In the genomic region with DNA sequence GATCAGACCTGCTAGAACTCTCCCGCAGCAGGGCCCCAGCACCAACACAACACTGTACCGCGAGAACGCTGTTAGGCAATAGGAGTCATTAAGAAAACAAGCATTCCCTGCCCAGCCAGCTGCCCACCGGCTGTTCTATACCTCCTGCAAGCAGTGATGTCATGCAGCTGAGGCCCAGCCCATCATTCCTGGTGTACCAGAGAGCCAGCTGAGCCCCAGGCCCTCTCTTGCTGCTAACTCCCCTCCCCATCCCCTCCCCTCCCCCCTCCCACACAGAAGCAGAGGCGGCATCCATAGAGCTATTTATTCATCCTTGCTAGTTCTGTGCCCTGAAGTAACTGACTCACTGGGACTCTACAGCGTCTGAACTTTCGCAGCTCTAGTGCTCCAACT, we compare ENCODE assay signal across 9 mouse cellular contexts. TPM values are rescaled to one million over a fixed set of nuclear protein-coding genes. Genes with fewer than 3 reads are reported as not detected.
A peak's percentile ranks its signal among the peaks of the same experiment; 100 is the strongest.
DNase-seq lines count a peak whose midpoint lies in the region; ATAC-seq and TF ChIP-seq lines count a peak whose summit lies in the region.
"Had no signal": no experiment of that assay in that cellular context is flagged by ENCODE, and none has a peak within 500 bp of the region (broad histone marks: within the 10 kb centered on the region; RNA-seq: fewer than 3 reads in every experiment).

No protein-coding gene starts in this region.

- 3% methylated on average over 8 of the region's 8 CpGs for WGBS in forebrain, embryonic 10.5 days
- 6% methylated on average over 8 of the region's 8 CpGs for WGBS in forebrain, postnatal 0 days
- WGBS in forebrain, embryonic 13.5 days = under 1% methylated on average over 8 of the region's 8 CpGs
- 3% methylated on average over 8 of the region's 8 CpGs for WGBS in midbrain, embryonic 13.5 days
- 67% methylated on average over 8 of the region's 8 CpGs for WGBS in thymus, adult 2 months

- no peak overlapping the region for H3K9ac ChIP-seq in forebrain, postnatal 0 days
- H3K9ac ChIP-seq in forebrain, embryonic 13.5 days = no peak overlapping the region
- peak overlapping the region; percentile 24 for H3K9ac ChIP-seq in midbrain, embryonic 13.5 days (replicated peaks)

- peaks cover 64% of the 10 kb centered on the region for H3K4me1 ChIP-seq in forebrain, embryonic 10.5 days
- peaks cover 5% of the 10 kb centered on the region; the same call in 1 of the 2 replicates for H3K4me1 ChIP-seq in forebrain, postnatal 0 days (ENCODE audit: insufficient read depth)
- peaks cover 50% of the 10 kb centered on the region for H3K4me1 ChIP-seq in forebrain, embryonic 13.5 days
- peaks cover 51% of the 10 kb centered on the region for H3K4me1 ChIP-seq in midbrain, embryonic 13.5 days (replicated peaks)
- H3K4me1 ChIP-seq in thymus, adult 2 months (replicated peaks; ENCODE audit: control insufficient read depth, insufficient read depth, low read length) = peaks cover 18% of the 10 kb centered on the region

- peaks cover 37% of the 10 kb centered on the region for H3K27me3 ChIP-seq in forebrain, embryonic 10.5 days (ENCODE audit: poor library complexity, severe bottlenecking)
- no peaks in the 10 kb centered on the region for H3K27me3 ChIP-seq in forebrain, postnatal 0 days (ENCODE audit: insufficient read depth, low read length)
- peaks cover 21% of the 10 kb centered on the region; the same call in 1 of the 2 replicates for H3K27me3 ChIP-seq in forebrain, embryonic 13.5 days
- peaks cover 12% of the 10 kb centered on the region; the same call in 1 of the 2 replicates for H3K27me3 ChIP-seq in midbrain, embryonic 13.5 days
- no peaks in the 10 kb centered on the region; the same call in 1 of the 2 replicates for H3K27me3 ChIP-seq in thymus, adult 2 months (ENCODE audit: control insufficient read depth, insufficient read depth, low read length)

- H3K4me2 ChIP-seq in forebrain, postnatal 0 days (ENCODE audit: low read depth) = no peak overlapping the region
- H3K4me2 ChIP-seq in forebrain, embryonic 13.5 days = peak overlapping the region; percentile 51
- H3K4me2 ChIP-seq in midbrain, embryonic 13.5 days (replicated peaks) = peak overlapping the region; percentile 45

- no peak for ATAC-seq in forebrain, postnatal 0 days
- peak; percentile 13; the same call in 1 of the 2 replicates for ATAC-seq in forebrain, embryonic 13.5 days
- ATAC-seq in midbrain, embryonic 13.5 days = peak; percentile 69

- no peaks in the 10 kb centered on the region for H3K9me3 ChIP-seq in forebrain, embryonic 10.5 days
- H3K9me3 ChIP-seq in forebrain, postnatal 0 days (ENCODE audit: low read length) = no peaks in the 10 kb centered on the region
- H3K9me3 ChIP-seq in forebrain, embryonic 13.5 days (replicated peaks) = no peaks in the 10 kb centered on the region
- H3K9me3 ChIP-seq in midbrain, embryonic 13.5 days = no peaks in the 10 kb centered on the region
- H3K9me3 ChIP-seq: megakaryocyte, embryonic 14.5 days had no signal

- DNase-seq in forebrain, embryonic 10.5 days (ENCODE audit: extremely low spot score, low spot score) = peak; percentile 70
- DNase-seq in forebrain, postnatal 0 days = no peak
- DNase-seq in 3T3-L1 (ENCODE audit: low read depth, low spot score) = peak; percentile 63
- DNase-seq in T-cell, adult 2 months (ENCODE audit: low spot score) = no peak
- DNase-seq in cerebellum, postnatal 4 days (ENCODE audit: low spot score in 2 of 2) = no peak
- DNase-seq in thymus, adult 2 months = no peak

- peak overlapping the region; percentile 48 for H3K4me3 ChIP-seq in forebrain, embryonic 10.5 days
- H3K4me3 ChIP-seq in forebrain, postnatal 0 days (ENCODE audit: low read depth, low read length) = no peak overlapping the region
- H3K4me3 ChIP-seq in forebrain, embryonic 13.5 days = no peak overlapping the region
- H3K4me3 ChIP-seq in midbrain, embryonic 13.5 days (replicated peaks) = no peak overlapping the region
- no peak overlapping the region for H3K4me3 ChIP-seq in thymus, adult 2 months (ENCODE audit: control insufficient read depth, insufficient read depth, low read length)

- no peak for TF ChIP-seq POLR2A in thymus, adult 2 months (IDR thresholded peaks at IDR 0.05; ENCODE audit: control insufficient read depth, extremely low read depth, insufficient read depth, low read length, poor library complexity)

- no peak for TF ChIP-seq CTCF in forebrain, postnatal 0 days (IDR thresholded peaks at IDR 0.05; ENCODE audit: low read depth)
- no peak for TF ChIP-seq CTCF in thymus, adult 2 months (IDR thresholded peaks at IDR 0.05; ENCODE audit: borderline replicate concordance, control insufficient read depth, extremely low read depth, insufficient read depth, low read length, poor library complexity)

- H3K36me3 ChIP-seq in forebrain, embryonic 10.5 days (replicated peaks) = no peaks in the 10 kb centered on the region
- no peaks in the 10 kb centered on the region for H3K36me3 ChIP-seq in forebrain, postnatal 0 days (ENCODE audit: insufficient read depth)
- no peaks in the 10 kb centered on the region for H3K36me3 ChIP-seq in forebrain, embryonic 13.5 days (ENCODE audit: poor library complexity, severe bottlenecking)
- no peaks in the 10 kb centered on the region for H3K36me3 ChIP-seq in midbrain, embryonic 13.5 days
- no peaks in the 10 kb centered on the region for H3K36me3 ChIP-seq in thymus, adult 2 months (ENCODE audit: control insufficient read depth, insufficient read depth, low read length)

- peak overlapping the region; percentile 89 for H3K27ac ChIP-seq in forebrain, embryonic 10.5 days
- H3K27ac ChIP-seq in forebrain, postnatal 0 days (ENCODE audit: low read depth, low read length) = no peak overlapping the region
- H3K27ac ChIP-seq in forebrain, embryonic 13.5 days = peak overlapping the region; percentile 48
- H3K27ac ChIP-seq in midbrain, embryonic 13.5 days = peak overlapping the region; percentile 74
- H3K27ac ChIP-seq in thymus, adult 2 months (ENCODE audit: control insufficient read depth, insufficient read depth, low read length) = no peak overlapping the region

RNA-seq across cellular contexts. Expression of gene Grasp, which starts 3.1 kb away (rescaled TPM):
- 2.6 and 4.1 TPM in 2 replicates for polyA plus RNA-seq in forebrain, embryonic 10.5 days (2016; fragmentation: Nextera tagmentation; extraction: Ambion mirVana)
- total RNA-seq in forebrain, postnatal 0 days (2014; rRNA removed) = 8.8 and 11.1 TPM in 2 replicates
- polyA plus RNA-seq in forebrain, postnatal 0 days (2015; fragmentation: Nextera tagmentation; extraction: Ambion mirVana) = 3.3 and 3.4 TPM in 2 replicates
- 1.3 and 1.5 TPM in 2 replicates for polyA plus RNA-seq in forebrain, embryonic 13.5 days (2015; fragmentation: Nextera tagmentation; extraction: Ambion mirVana)
- 1.7 and 2.4 TPM in 2 replicates for polyA plus RNA-seq in midbrain, embryonic 13.5 days (2015; fragmentation: Nextera tagmentation; extraction: Ambion mirVana)
- 10.2 and 15.4 TPM in 2 replicates for polyA plus RNA-seq in thymus, adult 2 months (2012; rRNA removed)

RNA-seq across cellular contexts. Expression of gene Nr4a1, which starts 33.2 kb away (rescaled TPM):
- 3.7 and 5.2 TPM in 2 replicates for polyA plus RNA-seq in forebrain, embryonic 10.5 days (2016; fragmentation: Nextera tagmentation; extraction: Ambion mirVana)
- total RNA-seq in forebrain, postnatal 0 days (2014; rRNA removed) = 8.9 and 9.6 TPM in 2 replicates
- polyA plus RNA-seq in forebrain, postnatal 0 days (2015; fragmentation: Nextera tagmentation; extraction: Ambion mirVana) = 8.5 and 9.0 TPM in 2 replicates
- polyA plus RNA-seq in forebrain, embryonic 13.5 days (2015; fragmentation: Nextera tagmentation; extraction: Ambion mirVana) = 2.4 and 2.9 TPM in 2 replicates
- polyA plus RNA-seq in midbrain, embryonic 13.5 days (2015; fragmentation: Nextera tagmentation; extraction: Ambion mirVana) = 2.8 and 3.1 TPM in 2 replicates
- 164 TPM in 2 replicates for polyA plus RNA-seq in thymus, adult 2 months (2012; rRNA removed)

RNA-seq across cellular contexts. Expression of gene Acvr1b, which starts 47.0 kb away (rescaled TPM):
- polyA plus RNA-seq in forebrain, embryonic 10.5 days (2016; fragmentation: Nextera tagmentation; extraction: Ambion mirVana) = 5.8 TPM in 2 replicates
- 74.2 and 80.4 TPM in 2 replicates for total RNA-seq in forebrain, postnatal 0 days (2014; rRNA removed)
- 13.2 and 17.4 TPM in 2 replicates for polyA plus RNA-seq in forebrain, postnatal 0 days (2015; fragmentation: Nextera tagmentation; extraction: Ambion mirVana)
- 14.3 and 15.8 TPM in 2 replicates for polyA plus RNA-seq in forebrain, embryonic 13.5 days (2015; fragmentation: Nextera tagmentation; extraction: Ambion mirVana)
- 18.2 and 19.2 TPM in 2 replicates for polyA plus RNA-seq in midbrain, embryonic 13.5 days (2015; fragmentation: Nextera tagmentation; extraction: Ambion mirVana)
- 34.9 and 35.3 TPM in 2 replicates for polyA plus RNA-seq in thymus, adult 2 months (2012; rRNA removed)

Comparison
In these comparisons a context has a peak if more than half of its experiments do, and no peak if none do; other contexts are left out.
1. DNase-seq: peak in forebrain, embryonic 10.5 days (single experiment) and 3T3-L1 (single experiment); none in forebrain, postnatal 0 days (single experiment), T-cell, adult 2 months (single experiment), cerebellum, postnatal 4 days (0 of 2) and thymus, adult 2 months (single experiment).
2. H3K27ac ChIP-seq: peak in forebrain, embryonic 10.5 days (single experiment), forebrain, embryonic 13.5 days (single experiment) and midbrain, embryonic 13.5 days (single experiment); none in forebrain, postnatal 0 days (single experiment) and thymus, adult 2 months (single experiment).
3. RNA of gene Nr4a1, which starts 33.2 kb away (polyA plus RNA-seq): 164 TPM in thymus, adult 2 months; 8.5 to 9.0 TPM in forebrain, postnatal 0 days, 3.7 to 5.2 TPM in forebrain, embryonic 10.5 days, 2.8 to 3.1 TPM in midbrain, embryonic 13.5 days and 2.4 to 2.9 TPM in forebrain, embryonic 13.5 days; every median in the first group is over 10 times any median in the second.